Mouse (Mus musculus) stomach, embryonic 16.5 days (tissue): Measurements from ENCODE around the gene Vipr2. TPM values are rescaled to one million over a fixed set of nuclear protein-coding genes. Genes with fewer than 3 reads are reported as not detected.

Experiments
- ATAC-seq: fragments of 200-750 bp; cut with Nextera tagmentation; 2 replicates; pipeline ENCODE4 v1.8.0; 2017; ENCODE audit warnings: moderate number of reproducible peaks, moderate TSS enrichment; ENCODE audit not compliant: insufficient read depth, low FRiP score
- H3K27ac ChIP-seq: fragments of 300-500 bp; sonication (generic); 2 replicates; pipeline ENCODE4 v1.5.1; 2014; ENCODE audit warnings: low read length
- H3K27me3 ChIP-seq: fragments of 300-500 bp; sonication (generic); 2 replicates; pipeline ENCODE4 v1.6.1; 2014; ENCODE audit warnings: low read length, control low read depth, mixed read lengths; ENCODE audit not compliant: control insufficient read depth, insufficient read depth
- H3K36me3 ChIP-seq: fragments of 300-500 bp; sonication (generic); 2 replicates; pipeline ENCODE4 v1.6.1; 2014; ENCODE audit warnings: low read length; ENCODE audit not compliant: control insufficient read depth, insufficient read depth
- H3K4me1 ChIP-seq: fragments of 300-500 bp; sonication (generic); 2 replicates; pipeline ENCODE4 v1.6.1; 2014; ENCODE audit warnings: low read length, control low read depth, mixed read lengths; ENCODE audit not compliant: control insufficient read depth, insufficient read depth
- H3K4me2 ChIP-seq: fragments of 300-500 bp; sonication (generic); 2 replicates; pipeline ENCODE4 v1.6.1; 2014; ENCODE audit warnings: low read depth, low read length, mixed read lengths
- H3K4me3 ChIP-seq: fragments of 300-500 bp; sonication (generic); replicated peaks from 2 replicates; pipeline ENCODE4 v1.5.1; 2014; ENCODE audit warnings: mild to moderate bottlenecking, low read length
- H3K9ac ChIP-seq: fragments of 300-500 bp; sonication (generic); 2 replicates; pipeline ENCODE4 v1.6.1; 2014; ENCODE audit warnings: low read length
- H3K9me3 ChIP-seq: fragments of 300-500 bp; sonication (generic); replicated peaks from 2 replicates; pipeline ENCODE4 v1.6.1; 2016; ENCODE audit warnings: low read length, control low read depth; ENCODE audit not compliant: control insufficient read depth
- WGBS: fragments of 180-500 bp; shearing (Covaris S2); extraction: QIAGEN DNeasy Blood & Tissue Kit; methylation state at CpG from one replicate; pipeline ENCODE4 v1.1.7; 2014; 5-methylcytosine and 5-hydroxymethylcytosine counted together
- polyA plus RNA-seq: library from polyadenylated mRNA; unstranded; fragments of >200 nt; fragmentation: Nextera tagmentation; extraction: Ambion mirVana; gene quantifications from 2 replicates; pipeline ENCODE4 v1.2.1, GENCODE M21; 2015

Vipr2 gene
- polyA plus RNA-seq, 1 experiment from 2014 or later: 8.9 TPM

DNA sequence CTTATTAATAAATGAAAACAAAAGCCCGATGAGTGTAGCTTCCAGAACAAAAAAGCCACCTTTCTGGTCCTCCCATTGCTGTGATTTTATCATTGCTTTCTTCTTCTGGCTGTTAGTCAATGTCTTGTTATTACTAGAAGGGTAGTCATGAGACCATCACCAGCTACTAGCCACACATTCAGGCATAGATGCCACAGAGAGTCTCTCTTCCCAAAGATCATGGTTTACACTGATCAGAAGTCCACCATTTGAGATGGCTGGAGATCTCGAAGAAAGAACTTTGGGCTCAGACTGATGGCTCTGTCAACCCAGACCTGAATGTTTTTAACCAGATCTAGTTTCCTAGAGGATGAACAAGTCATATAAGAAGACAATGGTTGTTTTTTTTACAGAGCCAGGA is 38.3 kb downstream of the Vipr2 start:
- 91% methylated on average over 2 of the region's 2 CpGs for WGBS
- H3K4me3 ChIP-seq: no peak overlapping the region
- H3K4me1 ChIP-seq: no peaks in the 10 kb centered on the region
- no peaks in the 10 kb centered on the region for H3K36me3 ChIP-seq
- ATAC-seq: no peak
- no peaks in the 10 kb centered on the region for H3K9me3 ChIP-seq
- no peaks in the 10 kb centered on the region for H3K27me3 ChIP-seq
- H3K9ac ChIP-seq: no peak overlapping the region
- H3K4me2 ChIP-seq: no peak overlapping the region
- H3K27ac ChIP-seq: no peak overlapping the region

DNA sequence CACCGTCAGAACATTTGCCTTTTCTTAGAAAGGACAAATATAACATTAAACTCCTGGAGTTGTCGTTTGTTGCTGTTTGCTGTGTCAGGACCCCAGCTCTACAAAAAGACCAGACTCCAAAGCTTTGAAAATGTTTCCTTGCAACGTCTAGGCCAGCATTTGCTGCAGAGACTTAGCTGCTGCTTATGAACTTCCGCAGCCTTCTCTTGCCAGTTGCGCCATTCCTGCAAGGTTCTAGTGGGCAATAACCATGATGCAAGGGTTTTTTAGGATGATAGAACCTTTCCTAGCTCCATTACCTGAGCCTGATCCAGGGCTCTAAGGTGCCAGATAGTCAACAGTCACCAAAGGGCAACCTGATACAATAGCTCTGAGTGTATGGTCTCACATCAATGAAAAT is 38.9 kb downstream of the Vipr2 start:
- Histone ChIP-seq H3K4me1 (no peaks in the 10 kb centered on the region), H3K36me3 (no peaks in the 10 kb centered on the region), H3K27me3 (no peaks in the 10 kb centered on the region), H3K9me3 (no peaks in the 10 kb centered on the region), H3K27ac (no peak overlapping the region), H3K9ac (no peak overlapping the region), H3K4me3 (no peak overlapping the region), H3K4me2 (no peak overlapping the region)
- 88% methylated on average over 5 of the region's 5 CpGs for WGBS
- ATAC-seq: no peak

DNA sequence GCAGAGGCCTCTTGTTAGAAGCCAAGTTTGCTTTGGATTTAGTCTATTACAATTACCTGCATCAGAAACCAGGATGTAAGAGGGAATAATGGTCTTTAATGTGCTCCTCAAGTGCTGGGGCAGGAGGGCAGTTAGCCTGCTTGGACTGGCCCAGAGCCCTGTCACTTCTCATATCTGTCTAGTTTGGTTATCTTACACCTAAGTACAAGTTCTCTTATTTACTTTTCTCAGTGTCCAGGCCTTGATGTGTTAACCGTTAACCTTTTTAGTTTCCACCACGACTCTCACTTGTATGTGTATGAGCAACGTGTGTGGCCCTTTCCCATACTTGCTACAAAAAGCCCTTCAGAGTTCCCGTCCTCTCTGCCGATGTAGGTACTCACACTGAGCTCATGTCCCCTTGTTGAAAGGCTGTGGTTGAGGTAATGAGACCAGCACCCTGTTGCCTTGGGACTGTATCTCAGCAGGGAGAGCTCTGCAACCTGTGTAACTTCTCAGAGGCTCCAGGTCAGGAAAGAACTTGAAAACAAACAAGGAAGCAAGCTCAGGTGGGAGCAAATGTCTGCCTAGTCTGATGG is 39.9 kb downstream of the Vipr2 start:
- Histone ChIP-seq H3K27me3 (no peaks in the 10 kb centered on the region), H3K36me3 (no peaks in the 10 kb centered on the region), H3K9me3 (no peaks in the 10 kb centered on the region), H3K4me1 (no peaks in the 10 kb centered on the region), H3K9ac (no peak overlapping the region), H3K4me2 (no peak overlapping the region), H3K4me3 (no peak overlapping the region), H3K27ac (no peak overlapping the region)
- ATAC-seq: peak; percentile 53; the same call in 1 of the 2 replicates
- 47% methylated on average over 5 of the region's 5 CpGs for WGBS

DNA sequence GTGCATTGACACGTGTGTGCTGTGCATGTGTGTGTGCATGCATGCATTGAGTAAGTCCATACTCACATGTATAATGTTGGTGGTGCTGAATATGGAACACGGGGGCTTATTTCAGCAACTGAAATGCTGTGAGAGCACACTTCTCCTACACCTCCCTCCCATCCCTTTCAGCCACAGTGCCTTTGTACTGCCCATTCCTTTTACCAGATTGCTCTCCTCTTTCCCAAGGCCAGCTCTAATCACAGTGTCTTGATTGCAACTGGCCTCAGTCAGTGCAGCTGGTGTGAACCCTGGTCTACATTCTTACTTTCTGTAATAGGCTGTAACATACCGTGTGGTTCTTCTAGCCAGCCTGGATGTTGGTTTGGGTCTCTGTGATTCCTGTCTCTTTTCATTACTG is 41.5 kb downstream of the Vipr2 start:
- H3K9ac ChIP-seq: no peak overlapping the region

DNA sequence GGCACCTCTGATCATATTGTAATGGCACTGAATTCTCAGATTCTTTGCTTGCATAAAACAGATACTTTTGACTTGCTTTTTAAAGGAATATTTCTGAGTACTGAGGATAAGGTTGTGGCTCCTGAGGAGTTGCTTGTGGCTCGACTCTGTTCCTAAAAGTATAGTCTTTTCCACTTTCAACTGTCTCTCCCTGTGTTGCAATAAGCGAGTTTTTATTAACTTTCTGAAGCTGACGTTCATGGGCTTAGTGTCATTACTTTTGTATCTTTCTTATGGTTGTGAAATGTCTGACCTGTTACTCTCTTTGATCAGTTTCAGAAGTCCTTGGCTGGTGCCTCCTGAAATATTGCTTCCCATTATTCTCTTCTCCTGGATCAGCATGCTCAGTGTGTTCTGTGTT is 46.3 kb downstream of the Vipr2 start:
- Histone ChIP-seq H3K4me3 (no peak overlapping the region), H3K9me3 (no peaks in the 10 kb centered on the region), H3K27me3 (no peaks in the 10 kb centered on the region), H3K4me1 (no peaks in the 10 kb centered on the region), H3K36me3 (no peaks in the 10 kb centered on the region), H3K9ac (no peak overlapping the region), H3K27ac (no peak overlapping the region), H3K4me2 (no peak overlapping the region)
- ATAC-seq: no peak
- WGBS: 80% methylated on average over 3 of the region's 3 CpGs

More for the DNA sequence above, 41.5 kb downstream of the Vipr2 start:
- Histone ChIP-seq H3K4me2 (no peak overlapping the region), H3K27me3 (no peaks in the 10 kb centered on the region), H3K36me3 (no peaks in the 10 kb centered on the region), H3K9me3 (no peaks in the 10 kb centered on the region), H3K4me1 (no peaks in the 10 kb centered on the region), H3K4me3 (no peak overlapping the region), H3K27ac (no peak overlapping the region)
- 86% methylated on average over 3 of the region's 3 CpGs for WGBS
- no peak for ATAC-seq

DNA sequence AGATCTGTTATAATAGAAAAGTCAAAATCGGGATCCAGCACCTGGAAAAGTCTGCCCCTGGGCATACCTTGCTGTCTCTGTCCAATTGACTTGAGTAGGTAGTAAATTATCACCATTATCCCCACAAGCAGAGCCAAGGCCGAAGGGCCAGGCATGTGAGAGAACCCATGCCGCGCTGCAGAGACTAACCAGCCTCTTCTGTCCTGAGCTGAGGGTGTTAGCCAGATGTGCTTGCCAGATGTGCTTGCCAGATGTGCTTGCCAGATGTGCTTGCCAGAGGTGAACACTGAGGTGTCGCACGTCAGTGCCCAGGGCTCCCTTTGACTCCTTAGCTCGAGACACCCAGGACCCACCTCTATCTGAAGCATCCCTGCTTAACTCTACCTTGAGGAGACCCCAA is 53.4 kb downstream of the Vipr2 start:
- 0 out of 2 replicates have a peak overlapping the region, but pooled peaks have one; percentile 43 for H3K27ac ChIP-seq
- no peak for ATAC-seq
- no peaks in the 10 kb centered on the region for H3K4me1 ChIP-seq
- no peaks in the 10 kb centered on the region for H3K36me3 ChIP-seq
- H3K9ac ChIP-seq: no peak overlapping the region
- H3K4me3 ChIP-seq: no peak overlapping the region
- WGBS: 78% methylated on average over 7 of the region's 7 CpGs
- no peaks in the 10 kb centered on the region for H3K27me3 ChIP-seq
- H3K9me3 ChIP-seq: no peaks in the 10 kb centered on the region
- H3K4me2 ChIP-seq: no peak overlapping the region

DNA sequence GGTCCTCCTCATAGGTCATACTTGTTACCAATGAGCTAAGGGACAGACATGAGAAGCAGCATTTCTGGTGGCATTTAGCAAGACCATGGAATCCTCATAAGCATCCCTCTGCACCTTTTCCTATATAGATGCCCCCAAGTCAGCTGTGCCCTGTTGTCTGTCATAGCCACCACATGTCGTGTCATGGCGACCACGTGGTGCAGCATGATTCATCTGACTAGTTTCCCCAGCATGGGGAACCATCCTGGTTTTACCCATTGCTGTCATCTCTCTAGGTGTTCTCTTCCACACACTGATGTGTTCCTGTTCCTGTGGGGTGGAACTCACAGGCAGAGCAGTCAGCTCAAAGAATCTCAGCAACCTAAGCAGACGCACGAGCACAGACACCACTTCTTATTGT is 55.4 kb downstream of the Vipr2 start:
- Histone ChIP-seq H3K4me3 (no peak overlapping the region), H3K27me3 (no peaks in the 10 kb centered on the region), H3K27ac (no peak overlapping the region), H3K9ac (no peak overlapping the region), H3K4me2 (no peak overlapping the region), H3K9me3 (no peaks in the 10 kb centered on the region), H3K4me1 (no peaks in the 10 kb centered on the region), H3K36me3 (no peaks in the 10 kb centered on the region)
- WGBS: 85% methylated on average over 5 of the region's 5 CpGs
- ATAC-seq: no peak

DNA sequence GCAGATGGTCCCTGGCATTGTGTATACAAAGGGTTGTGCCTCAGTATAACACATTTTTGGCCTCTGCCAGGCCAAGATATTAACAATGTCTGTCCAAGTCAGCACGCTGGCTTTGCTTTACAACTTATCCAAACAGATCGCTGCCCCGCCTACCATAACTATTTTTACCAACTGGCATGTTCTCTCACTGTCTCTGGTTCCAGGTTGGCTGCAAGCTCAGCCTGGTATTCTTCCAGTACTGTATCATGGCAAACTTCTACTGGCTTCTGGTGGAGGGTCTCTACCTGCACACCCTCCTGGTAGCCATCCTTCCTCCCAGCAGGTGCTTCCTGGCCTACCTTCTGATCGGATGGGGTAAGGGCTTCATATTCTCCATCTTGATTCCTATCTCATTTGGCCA is 58.4 kb downstream of the Vipr2 start:
- no peaks in the 10 kb centered on the region for H3K4me1 ChIP-seq
- no peaks in the 10 kb centered on the region for H3K36me3 ChIP-seq
- H3K4me2 ChIP-seq: no peak overlapping the region
- no peak overlapping the region for H3K9ac ChIP-seq
- ATAC-seq: no peak
- no peaks in the 10 kb centered on the region for H3K9me3 ChIP-seq
- H3K4me3 ChIP-seq: no peak overlapping the region
- no peaks in the 10 kb centered on the region for H3K27me3 ChIP-seq
- 77% methylated on average over 4 of the region's 4 CpGs for WGBS
- no peak overlapping the region for H3K27ac ChIP-seq

DNA sequence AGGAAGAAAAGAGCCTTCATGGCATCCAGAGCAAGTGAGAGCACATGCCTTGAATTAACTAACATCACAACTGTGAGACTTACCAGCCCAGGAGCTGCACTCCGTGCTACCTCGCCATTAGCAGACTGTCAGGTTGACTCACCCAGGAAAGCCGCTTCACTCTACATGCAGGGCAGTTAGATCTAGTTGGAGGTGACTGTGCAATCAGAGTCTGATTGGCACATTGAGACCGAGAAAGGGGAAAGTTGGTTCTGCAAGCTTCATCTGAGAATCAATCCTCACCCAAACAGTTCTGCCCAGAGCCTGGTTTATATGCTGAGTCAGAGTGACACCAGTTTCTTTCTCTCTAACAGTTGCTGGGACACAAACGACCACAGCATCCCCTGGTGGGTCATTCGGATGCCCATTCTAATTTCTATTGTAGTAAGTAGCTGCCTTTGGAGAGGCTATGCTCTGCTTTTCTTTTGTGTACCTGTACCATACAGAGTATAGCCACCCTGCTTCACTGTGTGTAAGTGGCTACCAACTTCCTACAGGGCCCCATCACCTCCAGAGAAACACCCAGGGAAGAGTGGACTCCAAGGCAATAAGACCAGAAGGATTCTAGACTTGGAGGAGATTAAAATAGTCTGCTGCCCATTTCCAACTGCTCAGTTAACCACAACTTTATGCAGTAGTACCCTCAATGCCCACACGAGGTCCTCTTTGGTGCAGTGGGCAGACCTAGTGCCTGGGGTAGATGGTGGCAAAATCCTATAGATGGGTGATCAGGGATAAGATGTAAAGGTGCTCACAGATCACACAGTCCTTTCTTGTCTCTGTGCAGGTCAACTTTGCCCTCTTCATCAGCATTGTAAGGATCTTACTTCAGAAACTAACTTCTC is 61.0 kb downstream of the Vipr2 start:
- H3K4me2 ChIP-seq: no peak overlapping the region
- 75% methylated on average over 7 of the region's 7 CpGs for WGBS

More for the DNA sequence above, 61.0 kb downstream of the Vipr2 start:
- Histone ChIP-seq H3K4me3 (no peak overlapping the region), H3K27ac (no peak overlapping the region), H3K4me1 (no peaks in the 10 kb centered on the region), H3K27me3 (no peaks in the 10 kb centered on the region), H3K9ac (no peak overlapping the region), H3K9me3 (no peaks in the 10 kb centered on the region), H3K36me3 (no peaks in the 10 kb centered on the region)
- no peak; the same call in 1 of the 2 replicates for ATAC-seq
